Mouse (Mus musculus): ENCODE results near the gene Rgs6. TPM values are rescaled to one million over a fixed set of nuclear protein-coding genes. Genes with fewer than 3 reads are reported as not detected.

Gene Rgs6
- polyA plus RNA-seq, 1 experiment, result 0.69 TPM

- no peak for TF ChIP-seq FLI1 (IDR thresholded peaks at IDR 0.05; ENCODE audit: low read length)
- TF ChIP-seq GATA1 (IDR thresholded peaks at IDR 0.05; ENCODE audit: borderline replicate concordance, low read length), result no peak
- peaks cover 1% of the 10 kb centered on the region for H3K27me3 ChIP-seq (replicated peaks)
- H3K4me3 ChIP-seq (replicated peaks), result no peak overlapping the region
- no peaks in the 10 kb centered on the region for H3K4me1 ChIP-seq
- H3K36me3 ChIP-seq (replicated peaks; ENCODE audit: low read length), result no peaks in the 10 kb centered on the region
- H3K9me3 ChIP-seq, result no peaks in the 10 kb centered on the region
Measured at GRCm38 (mm10) chr12:82932706-82933461, 344.8 kb downstream of the Rgs6 start.

GRCm38 (mm10) chr12:82935121-82935762, 347.1 kb downstream of the Rgs6 start:
- no peaks in the 10 kb centered on the region for H3K9me3 ChIP-seq
- TF ChIP-seq GATA1 (IDR thresholded peaks at IDR 0.05; ENCODE audit: borderline replicate concordance, low read length) (no peak), FLI1 (IDR thresholded peaks at IDR 0.05; ENCODE audit: low read length) (no peak)
- no peaks in the 10 kb centered on the region for H3K4me1 ChIP-seq
- no peaks in the 10 kb centered on the region for H3K27me3 ChIP-seq (replicated peaks)
- no peaks in the 10 kb centered on the region for H3K36me3 ChIP-seq (replicated peaks; ENCODE audit: low read length)
- no peak overlapping the region for H3K4me3 ChIP-seq (replicated peaks)

- no peak overlapping the region for H3K4me3 ChIP-seq (replicated peaks)
- no peaks in the 10 kb centered on the region for H3K9me3 ChIP-seq
- no peaks in the 10 kb centered on the region for H3K27me3 ChIP-seq (replicated peaks)
- no peaks in the 10 kb centered on the region for H3K4me1 ChIP-seq
- no peaks in the 10 kb centered on the region for H3K36me3 ChIP-seq (replicated peaks; ENCODE audit: low read length)
- TF ChIP-seq GATA1 (IDR thresholded peaks at IDR 0.05; ENCODE audit: borderline replicate concordance, low read length) (no peak), FLI1 (IDR thresholded peaks at IDR 0.05; ENCODE audit: low read length) (no peak)
Measured at GRCm38 (mm10) chr12:82935767-82936166, 347.7 kb downstream of the Rgs6 start.

GRCm38 (mm10) chr12:82940461-82940860, 352.4 kb downstream of the Rgs6 start:
- no peaks in the 10 kb centered on the region for H3K36me3 ChIP-seq (replicated peaks; ENCODE audit: low read length)
- TF ChIP-seq FLI1 (IDR thresholded peaks at IDR 0.05; ENCODE audit: low read length) (no peak), GATA1 (IDR thresholded peaks at IDR 0.05; ENCODE audit: borderline replicate concordance, low read length) (no peak)
- H3K9me3 ChIP-seq, result no peaks in the 10 kb centered on the region
- no peak overlapping the region for H3K4me3 ChIP-seq (replicated peaks)
- no peaks in the 10 kb centered on the region for H3K4me1 ChIP-seq
- no peaks in the 10 kb centered on the region for H3K27me3 ChIP-seq (replicated peaks)

- Histone ChIP-seq H3K9me3 (no peaks in the 10 kb centered on the region), H3K36me3 (replicated peaks; ENCODE audit: low read length) (no peaks in the 10 kb centered on the region), H3K4me3 (replicated peaks) (no peak overlapping the region), H3K4me1 (no peaks in the 10 kb centered on the region), H3K27me3 (replicated peaks) (no peaks in the 10 kb centered on the region)
- TF ChIP-seq GATA1 (IDR thresholded peaks at IDR 0.05; ENCODE audit: borderline replicate concordance, low read length), result no peak
- TF ChIP-seq FLI1 (IDR thresholded peaks at IDR 0.05; ENCODE audit: low read length), result no peak
Measured at GRCm38 (mm10) chr12:82946507-82946906, 358.4 kb downstream of the Rgs6 start.

GRCm38 (mm10) chr12:82961111-82961510, 373.0 kb downstream of the Rgs6 start:
- H3K27me3 ChIP-seq (replicated peaks), result peaks cover 2% of the 10 kb centered on the region
- no peaks in the 10 kb centered on the region for H3K36me3 ChIP-seq (replicated peaks; ENCODE audit: low read length)
- H3K4me3 ChIP-seq (replicated peaks), result no peak overlapping the region
- 0 out of 2 replicates have a peak, but pooled peaks cover 4% of the 10 kb centered on the region for H3K4me1 ChIP-seq
- no peak for TF ChIP-seq FLI1 (IDR thresholded peaks at IDR 0.05; ENCODE audit: low read length)
- TF ChIP-seq GATA1 (IDR thresholded peaks at IDR 0.05; ENCODE audit: borderline replicate concordance, low read length), result no peak
- H3K9me3 ChIP-seq, result peaks cover 6% of the 10 kb centered on the region; the same call in 1 of the 2 replicates

GRCm38 (mm10) chr12:82961852-82962251, 373.8 kb downstream of the Rgs6 start:
- no peak overlapping the region for H3K4me3 ChIP-seq (replicated peaks)
- peaks cover 10% of the 10 kb centered on the region; the same call in 1 of the 2 replicates for H3K9me3 ChIP-seq

GRCm38 (mm10) chr12:82970521-82971105, 382.5 kb downstream of the Rgs6 start:
- H3K4me1 ChIP-seq, result no peaks in the 10 kb centered on the region

More at GRCm38 (mm10) chr12:82961852-82962251, 373.8 kb downstream of the Rgs6 start:
- TF ChIP-seq FLI1 (IDR thresholded peaks at IDR 0.05; ENCODE audit: low read length) (no peak), GATA1 (IDR thresholded peaks at IDR 0.05; ENCODE audit: borderline replicate concordance, low read length) (no peak)
- 0 out of 2 replicates have a peak, but pooled peaks cover 4% of the 10 kb centered on the region for H3K4me1 ChIP-seq
- peaks cover 2% of the 10 kb centered on the region for H3K27me3 ChIP-seq (replicated peaks)
- H3K36me3 ChIP-seq (replicated peaks; ENCODE audit: low read length), result no peaks in the 10 kb centered on the region

GRCm38 (mm10) chr12:82971176-82971575, 383.1 kb downstream of the Rgs6 start:
- Histone ChIP-seq H3K36me3 (replicated peaks; ENCODE audit: low read length) (no peaks in the 10 kb centered on the region), H3K4me1 (no peaks in the 10 kb centered on the region), H3K9me3 (peaks cover 20% of the 10 kb centered on the region), H3K4me3 (replicated peaks) (no peak overlapping the region), H3K27me3 (replicated peaks) (peaks cover 2% of the 10 kb centered on the region)
- TF ChIP-seq GATA1 (IDR thresholded peaks at IDR 0.05; ENCODE audit: borderline replicate concordance, low read length), result no peak
- no peak for TF ChIP-seq FLI1 (IDR thresholded peaks at IDR 0.05; ENCODE audit: low read length)

More at GRCm38 (mm10) chr12:82970521-82971105, 382.5 kb downstream of the Rgs6 start:
- H3K9me3 ChIP-seq, result peaks cover 19% of the 10 kb centered on the region
- H3K27me3 ChIP-seq (replicated peaks), result peaks cover 2% of the 10 kb centered on the region
- H3K4me3 ChIP-seq (replicated peaks), result no peak overlapping the region
- no peaks in the 10 kb centered on the region for H3K36me3 ChIP-seq (replicated peaks; ENCODE audit: low read length)
- TF ChIP-seq FLI1 (IDR thresholded peaks at IDR 0.05; ENCODE audit: low read length) (no peak), GATA1 (IDR thresholded peaks at IDR 0.05; ENCODE audit: borderline replicate concordance, low read length) (no peak)

- Histone ChIP-seq H3K36me3 (replicated peaks; ENCODE audit: low read length) (no peaks in the 10 kb centered on the region), H3K9me3 (peaks cover 18% of the 10 kb centered on the region), H3K4me3 (replicated peaks) (no peak overlapping the region), H3K4me1 (no peaks in the 10 kb centered on the region), H3K27me3 (replicated peaks) (peaks cover 2% of the 10 kb centered on the region)
- TF ChIP-seq FLI1 (IDR thresholded peaks at IDR 0.05; ENCODE audit: low read length) (no peak), GATA1 (IDR thresholded peaks at IDR 0.05; ENCODE audit: borderline replicate concordance, low read length) (no peak)
Measured at GRCm38 (mm10) chr12:82972661-82973060, 384.6 kb downstream of the Rgs6 start.

Data from megakaryocyte, embryonic 14.5 days (primary cell).